Mouse (Mus musculus): ENCODE results near the gene Apobec1.
"Not testable (repeated sequence)": the region's sequence is repeated elsewhere in the genome, so short reads cannot be mapped to it uniquely, and the experiment has no call there.

Apobec1 gene

GRCm38 (mm10) chr6:122602242-122602991, at the start of gene Apobec1:
Gene Apobec1, minus strand, starts transcription at chr6:122602444.
- peak; percentile 77 to 86 for DNase-seq

- no peak for DNase-seq
Measured at GRCm38 (mm10) chr6:122650398-122650980, 48.2 kb upstream of the Apobec1 start.

GRCm38 (mm10) chr6:122649903-122650302, 47.7 kb upstream of the Apobec1 start:
- no peak for DNase-seq

GRCm38 (mm10) chr6:122644196-122644595, 42.0 kb upstream of the Apobec1 start:
- DNase-seq = not testable (repeated sequence)

- not testable (repeated sequence) for DNase-seq
Measured at GRCm38 (mm10) chr6:122637566-122637965, 35.3 kb upstream of the Apobec1 start.

GRCm38 (mm10) chr6:122636666-122637065, 34.4 kb upstream of the Apobec1 start:
- no peak for DNase-seq

GRCm38 (mm10) chr6:122635315-122635714, 33.1 kb upstream of the Apobec1 start:
- no peak for DNase-seq

- no peak for DNase-seq
Measured at GRCm38 (mm10) chr6:122633411-122633810, 31.2 kb upstream of the Apobec1 start.

- DNase-seq = no peak
Measured at GRCm38 (mm10) chr6:122627469-122628108, 25.3 kb upstream of the Apobec1 start.

GRCm38 (mm10) chr6:122626110-122626509, 23.9 kb upstream of the Apobec1 start, which contains the start of gene Dppa3:
Gene Dppa3, plus strand, starts transcription at chr6:122626410.
- no peak for DNase-seq

GRCm38 (mm10) chr6:122625156-122625555, 22.9 kb upstream of the Apobec1 start:
- DNase-seq = no peak

GRCm38 (mm10) chr6:122624480-122624879, 22.2 kb upstream of the Apobec1 start:
- DNase-seq = no peak

GRCm38 (mm10) chr6:122621066-122621465, 18.8 kb upstream of the Apobec1 start:
- DNase-seq = no peak

- no peak for DNase-seq
Measured at GRCm38 (mm10) chr6:122616022-122616421, 13.8 kb upstream of the Apobec1 start.

GRCm38 (mm10) chr6:122614047-122614446, 11.8 kb upstream of the Apobec1 start:
- peak; percentile 20 to 44 for DNase-seq

- no peak for DNase-seq
Measured at GRCm38 (mm10) chr6:122612426-122612825, 10.2 kb upstream of the Apobec1 start.

- no peak for DNase-seq
Measured at GRCm38 (mm10) chr6:122609771-122610170, 7.5 kb upstream of the Apobec1 start, which contains the start of gene Gdf3. Gene Gdf3, minus strand, starts transcription at chr6:122610087.

- DNase-seq = no peak
Measured at GRCm38 (mm10) chr6:122609377-122609728, 7.1 kb upstream of the Apobec1 start.

GRCm38 (mm10) chr6:122608434-122609376, 6.5 kb upstream of the Apobec1 start:
- DNase-seq = no peak

GRCm38 (mm10) chr6:122607700-122608099, 5.5 kb upstream of the Apobec1 start:
- DNase-seq = no peak

GRCm38 (mm10) chr6:122606661-122607060, 4.4 kb upstream of the Apobec1 start:
- no peak for DNase-seq

GRCm38 (mm10) chr6:122605483-122605882, 3.2 kb upstream of the Apobec1 start:
- DNase-seq = peak in 1 of 2 experiments; percentile 23

GRCm38 (mm10) chr6:122604260-122604659, 2.0 kb upstream of the Apobec1 start:
- no peak for DNase-seq
